In genomic region chr13:16878056-16878455, GRCm38 (mm10) we compare ENCODE assay signal across 8 mouse cellular contexts.
"Had no signal": no experiment of that assay in that cellular context is flagged by ENCODE, and none has a peak within 500 bp of the region (broad histone marks: within the 10 kb centered on the region; RNA-seq: fewer than 3 reads in every experiment).

No protein-coding gene starts in this region.

- DNase-seq: liver, postnatal 0 days; lung, adult 2 months; lung, postnatal 14 days; lung, postnatal 4 days; right cerebral cortex, postnatal 14 days; thymus, adult 2 months; thymus, postnatal 25 days; thymus, postnatal 4 days had no signal
